Mouse (Mus musculus): Measurements from ENCODE around the gene Yipf3. TPM values are rescaled to one million over a fixed set of nuclear protein-coding genes. Genes with fewer than 3 reads are reported as not detected.

The Yipf3 gene
- total RNA-seq, 2 experiments from 2014 or later, result 76.8 to 81.5 TPM

DNA sequence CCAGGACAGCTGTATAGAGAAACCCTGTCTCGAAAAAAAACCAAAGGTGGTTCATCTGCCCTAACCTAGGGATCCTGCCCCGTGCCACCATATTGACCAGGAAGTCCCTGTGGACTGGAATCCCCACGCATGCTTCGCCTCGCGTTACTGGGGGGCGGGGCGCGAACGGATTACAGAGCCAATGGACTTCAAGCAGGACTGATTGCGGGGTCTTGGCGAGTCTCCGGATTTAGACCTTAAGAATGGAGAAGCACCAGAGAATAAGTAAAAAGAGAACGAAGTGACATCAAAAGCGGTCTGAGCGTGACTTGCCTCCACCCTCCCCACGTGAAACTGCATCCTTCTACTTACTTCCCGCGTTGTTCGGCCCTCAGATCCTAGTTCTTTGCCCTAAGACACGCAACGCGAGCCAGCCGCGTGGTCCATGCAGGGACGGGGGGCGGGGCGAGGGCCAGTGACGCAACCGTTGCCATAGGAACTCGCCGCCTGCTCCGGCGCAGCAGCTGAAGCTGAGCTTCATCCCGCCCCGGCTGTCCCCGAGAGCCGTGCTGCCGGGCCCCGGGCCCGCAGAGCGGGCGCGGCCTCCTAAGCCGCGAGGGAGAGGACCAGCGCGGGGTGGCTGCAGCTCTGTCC, 5.7 kb downstream of the Yipf3 start, which contains the start of gene Lrrc73:
Gene Lrrc73, plus strand, starts transcription at position 80 of the 633 bp plus-strand sequence.
- peak; percentile 85 to 91 for DNase-seq (ENCODE audit: low spot score in 2 of 2)

- peak; percentile 42 to 43 for DNase-seq (ENCODE audit: low spot score in 2 of 2)
These were observed 6.2 kb downstream of the Yipf3 start for GRCm38 (mm10) chr17:46254106-46254505.

GRCm38 (mm10) chr17:46255147-46255546, 7.3 kb downstream of the Yipf3 start:
- DNase-seq (ENCODE audit: low spot score in 2 of 2), result no peak

GRCm38 (mm10) chr17:46258279-46259053, 10.6 kb downstream of the Yipf3 start:
- no peak for DNase-seq (ENCODE audit: low spot score in 2 of 2)

DNA sequence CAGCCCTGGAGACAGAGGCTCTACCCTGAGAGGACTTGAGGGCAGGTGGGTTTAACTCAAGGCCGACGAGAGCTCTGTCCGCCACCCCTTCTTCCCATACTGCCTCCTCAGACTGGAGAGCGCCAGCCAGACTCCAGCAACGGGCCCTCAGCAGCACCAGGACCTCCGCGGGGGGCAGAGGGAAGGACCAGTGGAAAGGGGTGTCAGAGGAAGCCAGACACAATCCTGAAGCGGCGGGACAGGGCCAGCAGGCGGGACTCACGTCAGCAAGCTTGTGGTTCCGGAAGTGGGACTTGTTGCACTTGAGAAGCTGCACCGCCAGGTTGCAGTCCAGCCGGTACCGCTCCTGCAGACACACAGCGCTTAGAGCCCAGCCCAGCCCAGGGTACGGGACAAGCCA, 11.8 kb downstream of the Yipf3 start:
- DNase-seq (ENCODE audit: low spot score in 2 of 2), result no peak

DNA sequence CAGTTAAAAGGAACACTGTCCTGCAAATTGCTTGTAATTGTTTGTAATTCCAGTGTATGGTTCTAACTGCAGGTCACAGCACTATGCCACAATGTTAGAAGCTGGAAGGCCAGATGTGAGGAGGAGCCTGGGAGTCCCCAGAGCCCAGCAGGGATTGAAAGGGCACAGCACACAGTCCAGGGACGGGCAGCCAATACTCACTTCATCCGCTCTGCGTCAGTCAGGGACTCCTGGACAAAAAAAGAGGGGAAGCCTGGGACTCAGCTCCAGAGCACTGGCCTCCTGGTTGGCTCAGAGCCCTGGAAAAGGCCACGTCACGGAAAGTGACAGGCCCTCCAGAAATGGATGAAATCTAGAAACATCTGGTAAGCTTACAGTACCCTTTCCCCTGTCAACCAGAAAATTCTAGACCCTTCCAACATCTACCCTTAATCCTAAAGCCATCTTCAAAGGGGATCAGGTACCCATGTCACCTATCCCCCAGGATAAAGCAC, 14.4 kb downstream of the Yipf3 start:
- DNase-seq (ENCODE audit: low spot score in 2 of 2), result no peak

GRCm38 (mm10) chr17:46265502-46265901, 17.6 kb downstream of the Yipf3 start:
- DNase-seq (ENCODE audit: low spot score in 2 of 2), result no peak

DNA sequence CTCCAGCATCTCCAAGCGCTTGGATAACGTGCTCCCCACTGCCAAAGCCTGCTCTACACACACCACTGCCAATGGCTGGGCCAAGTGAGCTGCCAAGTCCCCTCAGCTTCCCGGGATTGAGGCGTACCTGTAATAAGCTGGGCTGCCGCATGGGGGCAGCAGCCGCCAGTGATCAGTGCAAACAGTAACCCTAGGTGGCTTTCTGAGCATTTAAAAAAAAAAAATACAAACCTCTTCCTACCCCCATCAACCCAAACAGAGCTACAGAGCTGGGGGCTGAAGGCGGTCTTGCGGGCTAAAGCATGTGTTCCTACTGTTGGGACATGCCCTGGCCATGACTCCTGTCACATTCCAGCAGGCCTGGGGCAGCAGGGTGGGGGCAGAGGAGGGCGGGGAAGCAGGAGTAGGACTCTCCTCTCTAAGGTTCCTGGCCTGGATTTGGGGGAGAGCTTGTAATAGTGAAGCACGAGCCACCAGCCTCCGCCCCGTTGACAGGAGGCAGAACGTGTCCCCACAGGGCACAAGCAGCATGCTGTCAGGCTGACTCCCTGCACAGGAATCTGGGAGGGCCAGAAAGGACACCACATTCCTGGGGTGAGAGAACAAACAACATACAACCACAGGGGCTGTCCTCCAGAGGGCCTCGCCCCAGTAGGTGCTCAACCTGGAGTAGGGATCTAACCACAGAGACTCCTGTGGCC, 18.2 kb downstream of the Yipf3 start:
- peak; percentile 72 to 80 for DNase-seq (ENCODE audit: low spot score in 2 of 2)

DNA sequence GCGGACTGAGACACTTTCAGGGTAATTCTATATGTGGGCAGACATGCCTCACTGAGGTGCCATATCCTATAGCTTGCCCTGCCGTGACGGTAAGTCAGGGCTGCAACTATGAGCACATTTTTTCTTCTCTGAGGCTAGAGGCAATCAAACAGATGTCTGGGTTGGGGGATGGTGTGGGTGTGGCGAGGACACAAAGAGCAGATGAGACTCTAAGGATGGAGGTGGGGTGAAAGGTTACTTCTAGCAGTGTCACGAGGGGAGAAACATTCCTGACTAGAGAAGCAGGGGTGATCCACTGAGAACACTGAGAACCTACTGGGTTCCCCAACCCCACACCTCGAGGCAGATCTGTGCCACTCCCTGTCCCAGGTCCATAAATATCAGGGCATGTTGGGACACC, 19.1 kb downstream of the Yipf3 start:
- no peak for DNase-seq (ENCODE audit: low spot score in 2 of 2)

DNA sequence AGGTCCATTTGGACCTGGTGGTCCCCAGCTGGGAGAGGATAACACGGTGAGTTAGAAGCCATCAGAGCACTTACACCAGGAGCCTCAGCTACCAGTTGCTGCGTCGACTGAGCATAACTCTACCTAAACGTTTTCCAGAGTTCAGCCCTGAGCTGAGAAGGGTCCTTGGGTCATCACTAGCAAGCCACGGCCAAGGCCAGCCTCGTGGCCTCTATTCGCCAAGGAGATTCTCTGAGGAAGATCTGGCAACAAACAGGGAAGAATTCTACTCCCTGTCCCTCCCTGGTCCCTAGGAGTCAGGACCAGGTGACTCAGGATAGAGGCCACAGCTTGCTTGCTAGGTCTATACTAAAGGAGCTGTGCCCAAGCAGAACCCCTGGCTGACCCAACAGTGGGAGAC, 19.6 kb downstream of the Yipf3 start:
- no peak for DNase-seq (ENCODE audit: low spot score in 2 of 2)

- DNase-seq (ENCODE audit: low spot score in 2 of 2), result no peak
These were observed 20.3 kb downstream of the Yipf3 start for GRCm38 (mm10) chr17:46268026-46268720.

DNA sequence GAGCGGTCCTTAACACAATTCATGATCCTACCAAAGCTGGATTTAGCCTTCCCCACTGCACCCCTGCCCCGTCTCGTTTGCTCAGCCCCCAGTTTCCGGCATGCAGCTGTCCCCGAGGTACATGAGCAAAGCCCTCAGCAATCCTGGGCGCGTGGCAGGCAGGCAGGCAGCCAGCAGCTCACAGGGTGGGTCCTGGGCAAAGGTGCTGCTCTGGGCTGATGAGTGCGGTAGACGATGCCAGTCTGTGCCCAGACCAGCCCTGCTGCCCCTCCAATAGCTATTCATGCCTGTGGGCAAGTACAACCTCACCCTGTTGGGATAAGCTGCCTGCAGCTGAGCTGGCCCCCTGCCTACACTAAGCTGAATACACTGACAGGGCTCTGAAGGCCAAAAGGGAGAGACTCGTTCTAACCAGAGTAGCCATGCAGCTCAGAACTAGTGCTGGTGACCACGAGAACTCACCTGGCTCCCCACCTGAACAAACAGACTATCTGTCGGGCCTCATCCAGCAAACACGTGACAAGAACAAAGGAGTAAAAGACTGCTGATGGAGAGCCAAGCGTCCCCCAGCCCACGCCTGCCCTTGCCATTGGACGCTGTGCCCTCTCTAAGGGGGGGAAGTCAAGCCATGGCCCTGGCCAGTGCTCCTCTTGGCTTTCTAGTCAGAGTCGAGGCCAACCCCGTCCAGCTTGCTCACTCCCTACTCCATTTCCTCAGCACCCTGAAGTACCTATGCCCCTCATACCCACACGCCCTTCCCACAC, 22.1 kb downstream of the Yipf3 start:
- peak in 1 of 2 experiments; percentile 60 for DNase-seq (ENCODE audit: low spot score in 2 of 2)

GRCm38 (mm10) chr17:46272058-46272457, 24.2 kb downstream of the Yipf3 start:
- DNase-seq (ENCODE audit: low spot score in 2 of 2), result no peak

DNA sequence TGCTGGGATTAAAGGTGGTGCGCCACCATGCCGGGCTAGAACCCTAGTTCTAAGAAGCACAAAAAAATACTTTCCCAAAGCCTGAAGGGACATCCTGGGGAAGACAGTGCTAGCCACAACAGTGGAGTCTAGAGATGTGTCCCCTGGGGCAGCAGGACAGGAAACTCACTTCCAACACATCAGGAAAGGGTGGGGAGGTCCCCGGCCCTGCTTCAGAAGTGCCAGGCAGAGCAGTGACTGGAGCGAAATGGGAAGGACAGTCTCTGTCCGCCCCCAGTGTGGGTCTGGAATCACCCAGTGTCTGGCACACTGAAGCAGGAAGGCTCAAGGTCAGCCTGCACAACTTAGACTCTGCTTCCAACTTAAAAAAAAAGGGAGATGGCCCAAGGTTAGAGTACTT, 24.8 kb downstream of the Yipf3 start:
- no peak for DNase-seq (ENCODE audit: low spot score in 2 of 2)

GRCm38 (mm10) chr17:46273803-46274236, 25.9 kb downstream of the Yipf3 start:
- no peak for DNase-seq (ENCODE audit: low spot score in 2 of 2)

- DNase-seq (ENCODE audit: low spot score in 2 of 2), result no peak
These were observed 26.6 kb downstream of the Yipf3 start for GRCm38 (mm10) chr17:46274465-46274864.

GRCm38 (mm10) chr17:46275034-46275433, 27.2 kb downstream of the Yipf3 start:
- no peak for DNase-seq (ENCODE audit: low spot score in 2 of 2)

DNA sequence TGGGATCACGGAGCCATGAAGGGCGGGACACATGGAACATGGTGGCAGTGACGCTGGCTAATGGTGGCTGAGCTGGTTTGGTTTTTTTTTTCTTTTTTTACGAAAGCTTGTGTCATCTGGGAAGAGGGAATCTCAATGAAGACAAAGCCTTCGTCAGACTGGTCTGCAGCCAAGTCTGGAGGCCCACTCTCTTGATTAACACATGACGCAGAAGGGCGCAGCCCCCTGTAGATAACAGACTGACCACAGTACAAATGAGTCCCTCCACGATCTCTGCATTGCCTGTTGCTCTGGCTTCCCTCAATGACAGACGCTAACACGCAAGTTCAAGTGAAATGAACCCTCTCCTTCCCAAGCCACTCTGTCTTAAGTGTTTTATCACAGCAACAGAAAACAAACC, 27.6 kb downstream of the Yipf3 start:
- DNase-seq (ENCODE audit: low spot score in 2 of 2), result no peak

- no peak for DNase-seq (ENCODE audit: low spot score in 2 of 2)
These were observed 29.7 kb downstream of the Yipf3 start for GRCm38 (mm10) chr17:46277586-46277985.

DNA sequence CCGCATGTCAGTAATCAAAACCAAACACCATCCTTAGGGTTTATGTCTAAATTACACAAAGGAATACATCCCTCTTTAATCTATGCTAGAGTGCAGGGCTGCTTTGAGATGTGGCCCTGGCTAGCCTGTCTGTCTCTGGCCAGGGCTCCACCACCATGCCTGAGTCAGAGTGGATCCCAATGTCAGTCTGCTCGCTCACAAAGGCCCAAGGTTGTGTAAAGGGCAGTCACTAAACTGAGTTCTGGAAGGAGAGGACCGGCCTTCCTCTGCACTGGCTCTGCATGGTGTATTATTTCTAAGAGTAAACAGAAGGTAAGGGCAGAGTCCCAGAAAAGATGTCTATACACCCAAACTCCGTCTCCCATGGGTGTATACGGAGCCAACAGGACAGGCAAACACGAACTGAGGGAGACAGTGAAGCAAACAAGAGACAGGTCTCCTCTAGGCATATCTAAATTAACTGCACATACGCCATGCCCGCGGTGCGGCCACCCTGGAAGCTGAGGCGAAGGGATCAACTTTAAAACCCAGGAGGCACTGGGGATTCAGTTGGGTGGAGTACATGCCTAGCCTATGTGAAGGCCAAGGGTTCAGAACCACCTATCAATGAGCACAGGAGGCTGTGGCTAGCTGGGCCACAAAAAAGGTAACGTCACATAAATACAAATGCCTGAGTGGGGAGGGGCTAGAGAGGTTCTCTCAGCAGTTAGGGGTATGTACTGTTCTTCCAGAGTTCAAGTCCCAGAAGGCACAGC, 30.3 kb downstream of the Yipf3 start:
- no peak for DNase-seq (ENCODE audit: low spot score in 2 of 2)

Data from gastrocnemius, postnatal 4 days (tissue).